26 mouse cellular contexts compared by ENCODE assay signal in genomic region chr11:114249215-114249614, GRCm38 (mm10).
DNase-seq lines count a peak whose midpoint lies in the region; ATAC-seq and TF ChIP-seq lines count a peak whose summit lies in the region.
"Had no signal": no experiment of that assay in that cellular context is flagged by ENCODE, and none has a peak within 500 bp of the region (broad histone marks: within the 10 kb centered on the region; RNA-seq: fewer than 3 reads in every experiment).

No protein-coding gene starts in this region.

- TF ChIP-seq EP300 in CH12.LX (IDR thresholded peaks at IDR 0.05; ENCODE audit: low read length), result no peak

- no peak overlapping the region for H3K4me3 ChIP-seq in CH12.LX (replicated peaks in 1 of 3; ENCODE audit: low read depth in 2 of 3, low read length in 2 of 3, poor library complexity in 1 of 3)
- no peak overlapping the region for H3K4me3 ChIP-seq in liver, embryonic 15.5 days (replicated peaks)
- H3K4me3 ChIP-seq: embryonic facial prominence, embryonic 13.5 days; erythroblast, embryonic 14.5 days; forebrain, embryonic 12.5 days; hindbrain, embryonic 10.5 days; intestine, embryonic 15.5 days; lung, embryonic 15.5 days; midbrain, embryonic 15.5 days; myocyte; neural tube, embryonic 13.5 days had no signal

- peak; percentile 21 for DNase-seq in CH12.LX (ENCODE audit: extremely low read depth)
- peak; percentile 20 for DNase-seq in c-Kit-positive CD71-positive TER-119-positive erythroid progenitor cells, embryonic 14.5 days (ENCODE audit: low spot score)
- DNase-seq in splenic B cell, adult 2 months (ENCODE audit: low read depth, low spot score), result peak; percentile 52
- no peak for DNase-seq in frontal cortex, postnatal 10 days (ENCODE audit: low spot score in 2 of 2)
- DNase-seq in embryo, embryonic 10 days (ENCODE audit: low spot score), result no peak
- DNase-seq: cerebellum, adult 18-20 months; embryo, embryonic 11 days; heart, adult 11 months; heart, postnatal 10 days; kidney, postnatal 36 days; layer of hippocampus, adult 9-11 months; lung, postnatal 36 days; thymus, postnatal 14 days had no signal

- TF ChIP-seq RAD21 in CH12.LX (IDR thresholded peaks at IDR 0.05; ENCODE audit: low read depth, low read length), result no peak

- TF ChIP-seq POLR2A in CH12.LX (IDR thresholded peaks at IDR 0.05; ENCODE audit: low read depth, low read length), result no peak

- peaks cover 83% of the 10 kb centered on the region for H3K27me3 ChIP-seq in CH12.LX (replicated peaks)
- peaks cover 10% of the 10 kb centered on the region; the same call in 1 of the 2 replicates for H3K27me3 ChIP-seq in liver, embryonic 15.5 days
- no peaks in the 10 kb centered on the region for H3K27me3 ChIP-seq in splenic B cell, adult 2 months (ENCODE audit: control insufficient read depth, insufficient read depth, low read length, poor library complexity, severe bottlenecking)
- H3K27me3 ChIP-seq: intestine, embryonic 15.5 days; midbrain, embryonic 15.5 days had no signal

- no peak overlapping the region for H3K9ac ChIP-seq in CH12.LX (ENCODE audit: insufficient read depth, low read depth)
- H3K9ac ChIP-seq in liver, embryonic 15.5 days, result no peak overlapping the region
- H3K9ac ChIP-seq: embryonic facial prominence, embryonic 13.5 days; forebrain, embryonic 12.5 days; intestine, embryonic 15.5 days; lung, embryonic 15.5 days; midbrain, embryonic 15.5 days; neural tube, embryonic 13.5 days had no signal

- in situ Hi-C loops in CH12.LX (cut with MboI; ENCODE audit: low pct_ligation_motif_present, low pct_unique_long_range_greater_than_20kb, low sequenced_read_pairs), result no loop called here

- no peaks in the 10 kb centered on the region for H3K9me3 ChIP-seq in CH12.LX (replicated peaks; ENCODE audit: low read length)
- H3K9me3 ChIP-seq in liver, embryonic 15.5 days (replicated peaks), result no peaks in the 10 kb centered on the region
- H3K9me3 ChIP-seq: embryonic facial prominence, embryonic 13.5 days; forebrain, embryonic 12.5 days; hindbrain, embryonic 10.5 days; intestine, embryonic 15.5 days; lung, embryonic 15.5 days; midbrain, embryonic 15.5 days; neural tube, embryonic 13.5 days had no signal

- 0 out of 2 replicates have a peak, but pooled peaks have one; percentile 28 for ATAC-seq in liver, embryonic 15.5 days (ENCODE audit: insufficient read depth)
- no peak; the same call in 1 of the 2 replicates for ATAC-seq in monocyte, adult 5-6 weeks (replicated peaks; ENCODE audit: insufficient number of reproducible peaks, low FRiP score, low TSS enrichment, poor library complexity, severe bottlenecking)
- ATAC-seq: hindbrain, embryonic 16.5 days; intestine, embryonic 15.5 days; midbrain, embryonic 15.5 days had no signal

- TF ChIP-seq CTCF in CH12.LX (conservative IDR thresholded peaks at IDR 0.05 in 1 of 2, IDR thresholded peaks at IDR 0.05 in 1 of 2; ENCODE audit: low read depth in 2 of 2, low read length in 2 of 2), result no peak

- H3K36me3 ChIP-seq in CH12.LX (replicated peaks in 1 of 2; ENCODE audit: control insufficient read depth in 1 of 2, insufficient read depth in 1 of 2, low read length in 1 of 2), result no peaks in the 10 kb centered on the region
- no peaks in the 10 kb centered on the region for H3K36me3 ChIP-seq in liver, embryonic 15.5 days (replicated peaks)
- no peaks in the 10 kb centered on the region for H3K36me3 ChIP-seq in splenic B cell, adult 2 months (ENCODE audit: control insufficient read depth, insufficient read depth, low read length, poor library complexity, severe bottlenecking)
- H3K36me3 ChIP-seq: embryonic facial prominence, embryonic 13.5 days; forebrain, embryonic 12.5 days; hindbrain, embryonic 10.5 days; intestine, embryonic 15.5 days; lung, embryonic 15.5 days; midbrain, embryonic 15.5 days; neural tube, embryonic 13.5 days had no signal

- H3K4me2 ChIP-seq in CH12.LX (ENCODE audit: insufficient read depth, low read depth, poor library complexity, severe bottlenecking), result no peak overlapping the region
- H3K4me2 ChIP-seq in liver, embryonic 15.5 days, result peak overlapping the region; percentile 0; the same call in 1 of the 2 replicates
- H3K4me2 ChIP-seq: embryonic facial prominence, embryonic 13.5 days; forebrain, embryonic 12.5 days; heart, embryonic 11.5 days; intestine, embryonic 15.5 days; lung, embryonic 15.5 days; midbrain, embryonic 15.5 days; neural tube, embryonic 13.5 days had no signal

- H3K27ac ChIP-seq in CH12.LX (ENCODE audit: insufficient read depth, low read depth), result no peak overlapping the region
- H3K27ac ChIP-seq in liver, embryonic 15.5 days (replicated peaks), result no peak overlapping the region
- H3K27ac ChIP-seq: embryonic facial prominence, embryonic 13.5 days; forebrain, embryonic 12.5 days; hindbrain, embryonic 10.5 days; intestine, embryonic 15.5 days; lung, embryonic 15.5 days; midbrain, embryonic 15.5 days; neural tube, embryonic 13.5 days had no signal

- dilution Hi-C loops in CH12.LX (cut with MboI; ENCODE audit: extremely low pct_ligation_motif_present, extremely low pct_unique_long_range_greater_than_20kb, low sequenced_read_pairs), result no loop called here

- H3K4me1 ChIP-seq in CH12.LX (ENCODE audit: control insufficient read depth in 1 of 2, insufficient read depth in 2 of 2), result peaks cover 0 to 13% of the 10 kb centered on the region in 2 experiments; a peak in 2 of 4 replicates
- peaks cover 8% of the 10 kb centered on the region; the same call in 1 of the 2 replicates for H3K4me1 ChIP-seq in liver, embryonic 15.5 days (replicated peaks)
- H3K4me1 ChIP-seq: neural tube, embryonic 13.5 days had no signal

- no peaks in the 10 kb centered on the region for H3K79me2 ChIP-seq in CH12.LX (replicated peaks; ENCODE audit: control insufficient read depth, extremely low read depth, insufficient read depth, poor library complexity, severe bottlenecking)

- WGBS in liver, embryonic 15.5 days (ENCODE audit: insufficient replicate concordance), result 17% methylated on average over 7 of the region's 7 CpGs

TF ChIP-seq in CH12.LX, 34 proteins besides CTCF, POLR2A, EP300 and RAD21:
- TF ChIP-seq ZKSCAN1 (IDR thresholded peaks at IDR 0.05; ENCODE audit: borderline replicate concordance, low read depth, low read length) (no peak), KAT2A (IDR thresholded peaks at IDR 0.05; ENCODE audit: insufficient replicate concordance, low read length) (no peak), HCFC1 (IDR thresholded peaks at IDR 0.05; ENCODE audit: low read depth, low read length) (no peak), TBP (conservative IDR thresholded peaks at IDR 0.05; ENCODE audit: low read depth, low read length) (no peak), MXI1 (IDR thresholded peaks at IDR 0.05; ENCODE audit: low read depth, low read length) (no peak), CHD2 (IDR thresholded peaks at IDR 0.05; ENCODE audit: low read length) (no peak), GABPA (IDR thresholded peaks at IDR 0.05; ENCODE audit: insufficient replicate concordance, low read depth, low read length) (no peak), ETS1 (conservative IDR thresholded peaks at IDR 0.05; ENCODE audit: low read depth, low read length) (no peak), NRF1 (IDR thresholded peaks at IDR 0.05; ENCODE audit: low read depth, low read length) (no peak), MAFK (IDR thresholded peaks at IDR 0.05; ENCODE audit: insufficient replicate concordance, low read length) (no peak), E2F4 (IDR thresholded peaks at IDR 0.05; ENCODE audit: insufficient replicate concordance, low read depth, low read length) (no peak), USF2 (conservative IDR thresholded peaks at IDR 0.05; ENCODE audit: low read depth, low read length) (no peak), JUN (IDR thresholded peaks at IDR 0.05; ENCODE audit: insufficient read depth, low read depth, low read length) (no peak), UBTF (IDR thresholded peaks at IDR 0.05; ENCODE audit: low read depth, low read length) (no peak), MEF2A (IDR thresholded peaks at IDR 0.05; ENCODE audit: borderline replicate concordance, low read depth, low read length) (no peak), ELF1 (IDR thresholded peaks at IDR 0.05; ENCODE audit: low read depth, low read length) (no peak), RCOR1 (conservative IDR thresholded peaks at IDR 0.05; ENCODE audit: low read depth, low read length) (no peak), POLR2AphosphoS2 (IDR thresholded peaks at IDR 0.05; ENCODE audit: low read depth, low read length) (no peak), ZNF384 (IDR thresholded peaks at IDR 0.05; ENCODE audit: low read depth, low read length) (no peak)

Comparison
In these comparisons a context has a peak if more than half of its experiments do, and no peak if none do; other contexts are left out.
1. DNase-seq: peak in CH12.LX (single experiment), c-Kit-positive CD71-positive TER-119-positive erythroid progenitor cells, embryonic 14.5 days (single experiment) and splenic B cell, adult 2 months (single experiment); none in frontal cortex, postnatal 10 days (0 of 2) and embryo, embryonic 10 days (single experiment).